Mouse (Mus musculus): ENCODE measurements around the gene Bpifa3. TPM values are rescaled to one million over a fixed set of nuclear protein-coding genes. Genes with fewer than 3 reads are reported as not detected.

Bpifa3 gene
- polyA plus RNA-seq (2015; fragmentation: Nextera tagmentation; extraction: Ambion mirVana) = not detected in 2 replicates

GRCm38 (mm10) chr2:154130120-154130519 lies at the start of gene Bpifa3:
Gene Bpifa3, plus strand, starts transcription at chr2:154130336.

GRCm38 (mm10) chr2:154142580-154142979 lies 12.4 kb downstream of the Bpifa3 start, which contains the start of gene Bpifa1:
Gene Bpifa1, plus strand, starts transcription at chr2:154142880.

GRCm38 (mm10) chr2:154162307-154162706 lies 32.2 kb downstream of the Bpifa3 start, which contains the start of gene Bpifa5:
Gene Bpifa5, plus strand, starts transcription at chr2:154162607.

Other genes starting within 250 kb of the Bpifa3 start
- gene Bpifb6, start 229.9 kb upstream of the Bpifa3 start, polyA plus RNA-seq (2015; fragmentation: Nextera tagmentation; extraction: Ambion mirVana) = not detected in 2 replicates
- 0.12 TPM in 1 of 2 replicates, not detected in the other for gene Bpifb3, start 212.1 kb upstream of the Bpifa3 start, polyA plus RNA-seq (2015; fragmentation: Nextera tagmentation; extraction: Ambion mirVana)
- gene Bpifb4, start 192.1 kb upstream of the Bpifa3 start, polyA plus RNA-seq (2015; fragmentation: Nextera tagmentation; extraction: Ambion mirVana) = not detected in 2 replicates
- not detected in 2 replicates for gene Bpifa6, start 155.4 kb upstream of the Bpifa3 start, polyA plus RNA-seq (2015; fragmentation: Nextera tagmentation; extraction: Ambion mirVana)
- not detected in 2 replicates for gene Bpifa2, start 122.1 kb upstream of the Bpifa3 start, polyA plus RNA-seq (2015; fragmentation: Nextera tagmentation; extraction: Ambion mirVana)
- not detected in 2 replicates for gene Bpifa1, start 12.5 kb downstream of the Bpifa3 start, polyA plus RNA-seq (2015; fragmentation: Nextera tagmentation; extraction: Ambion mirVana)
- not detected in 2 replicates for gene Bpifa5, start 32.3 kb downstream of the Bpifa3 start, polyA plus RNA-seq (2015; fragmentation: Nextera tagmentation; extraction: Ambion mirVana)
- gene Bpifb1, start 60.5 kb downstream of the Bpifa3 start, polyA plus RNA-seq (2015; fragmentation: Nextera tagmentation; extraction: Ambion mirVana) = 0.32 and 0.80 TPM in 2 replicates
- 0.10 TPM in 1 of 2 replicates, not detected in the other for gene Bpifb5, start 93.4 kb downstream of the Bpifa3 start, polyA plus RNA-seq (2015; fragmentation: Nextera tagmentation; extraction: Ambion mirVana)
- not detected in 2 replicates for gene Bpifb9a, start 127.5 kb downstream of the Bpifa3 start, polyA plus RNA-seq (2015; fragmentation: Nextera tagmentation; extraction: Ambion mirVana)
- not detected in 2 replicates for gene Bpifb9b, start 176.9 kb downstream of the Bpifa3 start, polyA plus RNA-seq (2015; fragmentation: Nextera tagmentation; extraction: Ambion mirVana)
- 5.8 and 34.0 TPM in 2 replicates for gene Cdk5rap1, start 242.7 kb downstream of the Bpifa3 start, polyA plus RNA-seq (2015; fragmentation: Nextera tagmentation; extraction: Ambion mirVana)

Data from spleen, postnatal 0 days (tissue).